In the genomic region with DNA sequence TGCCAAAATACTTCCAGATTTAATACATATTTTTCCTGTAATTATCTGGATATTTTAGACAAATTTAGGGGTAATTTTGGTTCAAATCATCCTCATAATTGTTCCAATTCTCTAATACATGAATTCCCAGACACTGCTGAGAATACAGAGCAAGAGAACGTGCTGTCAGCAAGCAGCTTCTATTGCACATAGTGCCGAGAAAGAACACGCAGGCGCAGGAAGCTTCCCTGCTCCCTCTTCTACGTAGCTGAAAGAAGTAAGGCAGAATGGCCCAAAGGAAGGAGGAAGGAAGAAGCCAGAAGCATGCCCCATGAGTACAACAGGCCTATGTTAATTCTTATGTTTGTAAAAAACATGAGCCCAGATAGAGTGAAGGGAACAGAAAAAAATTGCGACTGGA, we compare ENCODE assay signal across 22 mouse cellular contexts. TPM values are rescaled to one million over a fixed set of nuclear protein-coding genes. Genes with fewer than 3 reads are reported as not detected.
DNase-seq lines count a peak whose midpoint lies in the region; ATAC-seq and TF ChIP-seq lines count a peak whose summit lies in the region.
"Had no signal": no experiment of that assay in that cellular context is flagged by ENCODE, and none has a peak within 500 bp of the region (broad histone marks: within the 10 kb centered on the region; RNA-seq: fewer than 3 reads in every experiment).

No protein-coding gene starts in this region.

- no peak for DNase-seq in frontal cortex, postnatal 10 days (ENCODE audit: low spot score in 2 of 2)
- DNase-seq in left cerebral cortex, adult 2 months (ENCODE audit: extremely low spot score in 1 of 2, low spot score in 2 of 2), result no peak
- DNase-seq in left cerebral cortex, postnatal 10 days (ENCODE audit: extremely low spot score in 1 of 2, low spot score in 2 of 2), result no peak
- DNase-seq in right cerebral cortex, postnatal 10 days (ENCODE audit: low spot score in 2 of 2), result peak; percentile 32 to 43
- no peak for DNase-seq in right cerebral cortex, postnatal 25 days
- no peak for DNase-seq in thymus, postnatal 10 days (ENCODE audit: low spot score in 2 of 2)
- DNase-seq in Muller cell, postnatal 12 days (ENCODE audit: inconsistent ontology term), result no peak
- DNase-seq: adrenal gland, adult 2 months; adrenal gland, postnatal 25 days; cerebellum, adult 11 months; cerebellum, adult 8-10 months; cerebellum, postnatal 14 days; gastrocnemius, adult 2 months; gastrocnemius, postnatal 25 days had no signal

- 0 out of 2 replicates have a peak overlapping the region, but pooled peaks have one; percentile 16 for H3K4me3 ChIP-seq in left cerebral cortex, adult 2 months
- H3K4me3 ChIP-seq: embryonic facial prominence, embryonic 13.5 days; forebrain, embryonic 12.5 days; gastrocnemius, adult 2 months; heart, embryonic 12.5 days; hindbrain, embryonic 10.5 days had no signal

- TF ChIP-seq CTCF in left cerebral cortex, adult 2 months (IDR thresholded peaks at IDR 0.05), result no peak

- peak; percentile 93 for ATAC-seq in frontal cortex, adult (ENCODE audit: low TSS enrichment)

- intact Hi-C loops in left cerebral cortex, adult 2 months (cut with DNase I), result no loop called here
- intact Hi-C loops in left cerebral cortex, postnatal 10 days (cut with DNase I), result no loop called here

- H3K27ac ChIP-seq in left cerebral cortex, adult 2 months, result peak overlapping the region; percentile 33; the same call in 1 of the 2 replicates
- H3K27ac ChIP-seq: embryonic facial prominence, embryonic 13.5 days; forebrain, embryonic 12.5 days; gastrocnemius, adult 2 months; hindbrain, embryonic 10.5 days; hindbrain, embryonic 14.5 days had no signal

RNA-seq across cellular contexts. Expression of a gene that starts 4.9 kb away (rescaled TPM):
- 100 to 1,000 TPM; 185 to 190 TPM for total RNA-seq in left cerebral cortex, adult 2 months (2021)
- 100 to 1,000 TPM; 114 to 136 TPM for total RNA-seq in left cerebral cortex, postnatal 10 days (2021)
- total RNA-seq: gastrocnemius, adult 2 months; gastrocnemius, postnatal 25 days; granulocyte monocyte progenitor cell, adult 5-6 weeks; heart, postnatal 25 days had no signal

Comparison
In these comparisons a context has a peak if more than half of its experiments do, and no peak if none do; other contexts are left out.
1. DNase-seq: peak in right cerebral cortex, postnatal 10 days (2 of 2); none in frontal cortex, postnatal 10 days (0 of 2), left cerebral cortex, adult 2 months (0 of 2), left cerebral cortex, postnatal 10 days (0 of 2), right cerebral cortex, postnatal 25 days (single experiment), thymus, postnatal 10 days (0 of 2) and Muller cell, postnatal 12 days (single experiment).